Mouse (Mus musculus) kidney, postnatal 0 days (tissue): ENCODE measurements around the gene Rgs3. TPM values are rescaled to one million over a fixed set of nuclear protein-coding genes. Genes with fewer than 3 reads are reported as not detected.

Experiments used
- ATAC-seq: fragments of 200-750 bp; cut with Nextera tagmentation; replicated peaks from 2 replicates; pipeline ENCODE4 v1.8.0; 2017; ENCODE audit warnings: low read depth, moderate number of reproducible peaks, moderate TSS enrichment, moderate library complexity; ENCODE audit not compliant: low FRiP score
- DNase-seq: peaks from one replicate; pipeline ENCODE4 v3.0.0-alpha.2; 2016; ENCODE audit warnings: low spot score
- H3K27ac ChIP-seq: fragments of 300-500 bp; sonication (generic); 2 replicates; pipeline ENCODE4 v1.5.1; 2014; ENCODE audit warnings: mild to moderate bottlenecking
- H3K27me3 ChIP-seq: fragments of 300-500 bp; sonication (generic); 2 replicates; pipeline ENCODE4 v1.6.1; 2014; ENCODE audit warnings: low read length, mixed read lengths; ENCODE audit not compliant: insufficient read depth
- H3K36me3 ChIP-seq: fragments of 300-500 bp; sonication (generic); 2 replicates; pipeline ENCODE4 v1.6.1; 2014; ENCODE audit warnings: low read length, mixed read lengths; ENCODE audit not compliant: insufficient read depth
- H3K4me1 ChIP-seq: fragments of 300-500 bp; sonication (generic); replicated peaks from 2 replicates; pipeline ENCODE4 v1.6.1; 2014; ENCODE audit warnings: antibody characterized with exemption, low read length, mixed read lengths; ENCODE audit not compliant: insufficient read depth
- H3K4me2 ChIP-seq: fragments of 300-500 bp; sonication (generic); 2 replicates; pipeline ENCODE4 v1.6.1; 2014; ENCODE audit warnings: mild to moderate bottlenecking, low read length, moderate library complexity, mixed read lengths
- H3K4me3 ChIP-seq: fragments of 300-500 bp; sonication (generic); replicated peaks from 2 replicates; pipeline ENCODE4 v1.5.1; 2014; ENCODE audit warnings: low read depth, low read length
- H3K9ac ChIP-seq: fragments of 300-500 bp; sonication (generic); 2 replicates; pipeline ENCODE4 v1.6.1; 2014; ENCODE audit warnings: low read depth, low read length
- H3K9me3 ChIP-seq: fragments of 300-500 bp; sonication (generic); replicated peaks from 2 replicates; pipeline ENCODE4 v1.6.1; 2016; ENCODE audit warnings: low read length, inconsistent platforms, mixed read lengths
- CTCF ChIP-seq: IDR thresholded peaks from 2 replicates; pipeline ENCODE4 v1.5.1; 2016; ENCODE audit warnings: antibody characterized with exemption, low read depth, mild to moderate bottlenecking, moderate library complexity
- WGBS: fragments of 180-500 bp; shearing (Covaris S2); extraction: QIAGEN DNeasy Blood & Tissue Kit; methylation state at CpG from one replicate; pipeline ENCODE4 v1.1.7; 2014; 5-methylcytosine and 5-hydroxymethylcytosine counted together
- polyA plus RNA-seq: library from polyadenylated mRNA; unstranded; fragments of >200 nt; fragmentation: Nextera tagmentation; extraction: Ambion mirVana; gene quantifications from 2 replicates; pipeline ENCODE4 v1.2.1, GENCODE M21; 2015

Gene Rgs3
- polyA plus RNA-seq, 1 experiment from 2014 or later = 41.4 TPM

GRCm38 (mm10) chr4:62665842-62666241 lies 106.2 kb downstream of the Rgs3 start:
- no peaks in the 10 kb centered on the region for H3K27me3 ChIP-seq
- H3K9me3 ChIP-seq = no peaks in the 10 kb centered on the region
- 68% methylated on average over 2 of the region's 2 CpGs for WGBS
- no peak for DNase-seq
- peaks cover 35% of the 10 kb centered on the region for H3K4me1 ChIP-seq
- no peak overlapping the region for H3K27ac ChIP-seq
- H3K4me3 ChIP-seq = no peak overlapping the region
- TF ChIP-seq CTCF = no peak
- ATAC-seq = no peak
- no peak overlapping the region for H3K4me2 ChIP-seq
- H3K36me3 ChIP-seq = no peaks in the 10 kb centered on the region
- H3K9ac ChIP-seq = no peak overlapping the region

- no peak for TF ChIP-seq CTCF
- H3K27ac ChIP-seq = no peak overlapping the region
- H3K27me3 ChIP-seq = no peaks in the 10 kb centered on the region
- no peaks in the 10 kb centered on the region for H3K36me3 ChIP-seq
- H3K4me3 ChIP-seq = no peak overlapping the region
- 87% methylated on average over 8 of the region's 8 CpGs for WGBS
- H3K9ac ChIP-seq = no peak overlapping the region
- DNase-seq (no peak), ATAC-seq (no peak)
- H3K4me2 ChIP-seq = no peak overlapping the region
- peaks cover 14% of the 10 kb centered on the region; the same call in 1 of the 2 replicates for H3K4me1 ChIP-seq
- no peaks in the 10 kb centered on the region for H3K9me3 ChIP-seq
Measured at GRCm38 (mm10) chr4:62668666-62669065, 109.0 kb downstream of the Rgs3 start.

GRCm38 (mm10) chr4:62669094-62670071 lies 109.7 kb downstream of the Rgs3 start:
- Histone ChIP-seq H3K4me3 (no peak overlapping the region), H3K4me2 (no peak overlapping the region), H3K9ac (no peak overlapping the region), H3K27ac (peak overlapping the region; percentile 1; the same call in 1 of the 2 replicates), H3K4me1 (peaks cover 9% of the 10 kb centered on the region; the same call in 1 of the 2 replicates), H3K9me3 (no peaks in the 10 kb centered on the region), H3K27me3 (no peaks in the 10 kb centered on the region), H3K36me3 (no peaks in the 10 kb centered on the region)
- 35% methylated on average over 13 of the region's 13 CpGs for WGBS
- no peak for TF ChIP-seq CTCF
- peak; percentile 69 for DNase-seq
- ATAC-seq = peak; percentile 69

GRCm38 (mm10) chr4:62673531-62674030 lies 113.9 kb downstream of the Rgs3 start:
- Histone ChIP-seq H3K4me2 (peak overlapping the region; percentile 60), H3K4me3 (peak overlapping the region; percentile 48), H3K9me3 (no peaks in the 10 kb centered on the region), H3K27ac (no peak overlapping the region), H3K4me1 (peaks cover 18% of the 10 kb centered on the region; the same call in 1 of the 2 replicates), H3K27me3 (no peaks in the 10 kb centered on the region), H3K9ac (peak overlapping the region; percentile 57; the same call in 1 of the 2 replicates), H3K36me3 (no peaks in the 10 kb centered on the region)
- TF ChIP-seq CTCF = no peak
- DNase-seq (peak; percentile 55), ATAC-seq (peak; percentile 30; the same call in 1 of the 2 replicates)
- whole genome bisulfite sequencing = 17% methylated on average over 9 of the region's 9 CpGs

- Histone ChIP-seq H3K27ac (no peak overlapping the region), H3K9me3 (no peaks in the 10 kb centered on the region), H3K27me3 (no peaks in the 10 kb centered on the region), H3K9ac (peak overlapping the region; percentile 57), H3K4me3 (peak overlapping the region; percentile 48), H3K4me2 (peak overlapping the region; percentile 60), H3K4me1 (peaks cover 18% of the 10 kb centered on the region; the same call in 1 of the 2 replicates), H3K36me3 (0 out of 2 replicates have a peak, but pooled peaks cover 3% of the 10 kb centered on the region)
- TF ChIP-seq CTCF = no peak
- peak; percentile 44; the same call in 1 of the 2 replicates for ATAC-seq
- 6% methylated on average over 30 of the region's 30 CpGs for WGBS
- DNase-seq = peak; percentile 61
Measured at GRCm38 (mm10) chr4:62674031-62674995, 114.7 kb downstream of the Rgs3 start.
